Mouse (Mus musculus) mouse embryonic stem cell (cell line): ENCODE results near the gene Cd4.
"Not testable (repeated sequence)": the region's sequence is repeated elsewhere in the genome, so short reads cannot be mapped to it uniquely, and the experiment has no call there.

Source experiments
- in situ Hi-C, 2 experiments: fragments of 300-500 bp; cut with MboI; formaldehyde crosslinking; loops; 1 replicate in 1 of 2; 3 replicates in 1 of 2; pipeline ENCODE4 v1.14.3; 2019 to 2020; ENCODE audit warnings: low sequenced_read_pairs in 2 of 2, low pct_unique_long_range_greater_than_20kb in 1 of 2, mixed read lengths in 1 of 2; ENCODE audit not compliant: unreplicated experiment in 1 of 2

Gene Cd4

GRCm38 (mm10) chr6:124900056-124900800 is 12.2 kb upstream of the Cd4 start:
- in situ Hi-C loops: no loop called here

GRCm38 (mm10) chr6:124898359-124898758 is 10.3 kb upstream of the Cd4 start:
- in situ Hi-C loops: no loop called here

- in situ Hi-C loops: not testable (repeated sequence)
Measured at GRCm38 (mm10) chr6:124894113-124894512, 6.1 kb upstream of the Cd4 start.

- in situ Hi-C loops: no loop called here
Measured at GRCm38 (mm10) chr6:124890997-124891396, 3.0 kb upstream of the Cd4 start.

- in situ Hi-C loops: no loop called here
Measured at GRCm38 (mm10) chr6:124888555-124889125, 619 bp upstream of the Cd4 start.

- in situ Hi-C loops: no loop called here
Measured at GRCm38 (mm10) chr6:124885956-124886381, 2.1 kb downstream of the Cd4 start.

GRCm38 (mm10) chr6:124884714-124885500 is 3.1 kb downstream of the Cd4 start:
- in situ Hi-C loops: no loop called here

- in situ Hi-C loops: no loop called here
Measured at GRCm38 (mm10) chr6:124883351-124883750, 4.7 kb downstream of the Cd4 start.

- in situ Hi-C loops: no loop called here
Measured at GRCm38 (mm10) chr6:124881821-124882220, 6.2 kb downstream of the Cd4 start.

GRCm38 (mm10) chr6:124879390-124879789 is 8.6 kb downstream of the Cd4 start:
- in situ Hi-C loops: no loop called here

GRCm38 (mm10) chr6:124874348-124874747 is 13.7 kb downstream of the Cd4 start:
- in situ Hi-C loops: no loop called here

- in situ Hi-C loops: no loop called here
Measured at GRCm38 (mm10) chr6:124866560-124866959, 21.5 kb downstream of the Cd4 start.

GRCm38 (mm10) chr6:124865766-124866362 is 22.2 kb downstream of the Cd4 start:
- in situ Hi-C loops: no loop called here

- in situ Hi-C loops: no loop called here
Measured at GRCm38 (mm10) chr6:124863658-124864298, 24.2 kb downstream of the Cd4 start, which contains the start of gene Gpr162. Gene Gpr162, minus strand, starts transcription at chr6:124863983.

GRCm38 (mm10) chr6:124863125-124863657 is 24.8 kb downstream of the Cd4 start:
- in situ Hi-C loops: no loop called here

- in situ Hi-C loops: no loop called here
Measured at GRCm38 (mm10) chr6:124862406-124863124, 25.5 kb downstream of the Cd4 start.

GRCm38 (mm10) chr6:124861802-124862201 is 26.2 kb downstream of the Cd4 start:
- in situ Hi-C loops: no loop called here

- in situ Hi-C loops: no loop called here
Measured at GRCm38 (mm10) chr6:124861266-124861665, 26.8 kb downstream of the Cd4 start.
